Comparison of ENCODE assay signal across 25 mouse cellular contexts in the genomic region with DNA sequence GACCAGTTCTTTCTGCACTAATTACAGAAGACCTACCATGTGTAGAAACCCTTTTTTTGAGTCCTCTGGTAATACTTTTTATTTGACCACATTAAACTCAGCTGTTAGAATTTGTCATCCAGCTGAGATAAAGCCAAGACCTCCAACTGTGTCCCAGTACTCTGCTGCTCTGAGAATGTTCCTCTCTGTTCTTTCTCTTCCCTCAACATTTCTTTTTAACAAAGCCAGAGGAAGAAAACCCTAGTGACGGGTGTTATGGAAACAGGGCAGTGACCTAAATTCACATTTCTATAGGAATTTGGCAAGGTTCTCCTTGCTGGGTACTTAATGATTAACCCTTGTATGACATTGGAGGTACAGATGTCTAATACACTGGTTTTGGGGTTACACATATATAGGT. TPM values are rescaled to one million over a fixed set of nuclear protein-coding genes. Genes with fewer than 3 reads are reported as not detected.
A peak's percentile ranks its signal among the peaks of the same experiment; 100 is the strongest.
DNase-seq lines count a peak whose midpoint lies in the region; ATAC-seq lines count a peak whose summit lies in the region.
"Had no signal": no experiment of that assay in that cellular context is flagged by ENCODE, and none has a peak within 500 bp of the region (broad histone marks: within the 10 kb centered on the region; RNA-seq: fewer than 3 reads in every experiment).

No protein-coding gene starts in this region.

- H3K36me3 ChIP-seq in hindbrain, embryonic 14.5 days (replicated peaks; ENCODE audit: control insufficient read depth, insufficient read depth), result peaks cover 97% of the 10 kb centered on the region
- H3K36me3 ChIP-seq in hindbrain, embryonic 11.5 days (ENCODE audit: control insufficient read depth, insufficient read depth, low read length), result peaks cover 18% of the 10 kb centered on the region

- no peak overlapping the region for H3K4me3 ChIP-seq in hindbrain, embryonic 14.5 days (replicated peaks; ENCODE audit: low read length)
- no peak overlapping the region for H3K4me3 ChIP-seq in hindbrain, embryonic 11.5 days (ENCODE audit: low read depth, low read length)
- H3K4me3 ChIP-seq: embryonic facial prominence, embryonic 15.5 days; heart, embryonic 12.5 days; kidney, embryonic 15.5 days; neural tube, embryonic 12.5 days had no signal

- no peak for ATAC-seq in cerebellum, adult (ENCODE audit: insufficient number of reproducible peaks, low FRiP score, low TSS enrichment)
- ATAC-seq in hindbrain, embryonic 14.5 days (ENCODE audit: low FRiP score), result no peak
- ATAC-seq in hindbrain, embryonic 11.5 days (ENCODE audit: low FRiP score), result no peak

- H3K27ac ChIP-seq in hindbrain, embryonic 14.5 days, result no peak overlapping the region
- H3K27ac ChIP-seq in hindbrain, embryonic 11.5 days (ENCODE audit: low read depth, low read length), result no peak overlapping the region
- H3K27ac ChIP-seq: embryonic facial prominence, embryonic 15.5 days; kidney, embryonic 15.5 days; neural tube, embryonic 12.5 days had no signal

- no peak overlapping the region for H3K9ac ChIP-seq in hindbrain, embryonic 14.5 days
- H3K9ac ChIP-seq in hindbrain, embryonic 11.5 days (ENCODE audit: low read depth, low read length), result no peak overlapping the region
- H3K9ac ChIP-seq: embryonic facial prominence, embryonic 15.5 days; heart, embryonic 12.5 days; kidney, embryonic 15.5 days; neural tube, embryonic 12.5 days had no signal

- H3K4me1 ChIP-seq in hindbrain, embryonic 14.5 days (replicated peaks; ENCODE audit: control insufficient read depth, insufficient read depth, low read length), result no peaks in the 10 kb centered on the region
- no peaks in the 10 kb centered on the region for H3K4me1 ChIP-seq in hindbrain, embryonic 11.5 days (replicated peaks; ENCODE audit: control insufficient read depth, insufficient read depth, low read length)
- H3K4me1 ChIP-seq: embryonic facial prominence, embryonic 15.5 days; heart, embryonic 12.5 days; kidney, embryonic 15.5 days; neural tube, embryonic 12.5 days had no signal

- H3K27me3 ChIP-seq in hindbrain, embryonic 14.5 days (ENCODE audit: control insufficient read depth, insufficient read depth, low read length), result no peaks in the 10 kb centered on the region
- no peaks in the 10 kb centered on the region for H3K27me3 ChIP-seq in hindbrain, embryonic 11.5 days (ENCODE audit: control insufficient read depth, insufficient read depth, low read length)
- H3K27me3 ChIP-seq: embryonic facial prominence, embryonic 15.5 days; heart, embryonic 12.5 days; kidney, embryonic 15.5 days; neural tube, embryonic 12.5 days had no signal

- no peaks in the 10 kb centered on the region for H3K9me3 ChIP-seq in hindbrain, embryonic 14.5 days (ENCODE audit: control insufficient read depth, low read length)
- H3K9me3 ChIP-seq in hindbrain, embryonic 11.5 days (ENCODE audit: control insufficient read depth, low read length), result no peaks in the 10 kb centered on the region
- H3K9me3 ChIP-seq: embryonic facial prominence, embryonic 15.5 days; heart, embryonic 12.5 days; kidney, embryonic 15.5 days; neural tube, embryonic 12.5 days had no signal

- DNase-seq in cerebellum, adult 8-10 months, result peak; percentile 11
- DNase-seq in hindbrain, embryonic 14.5 days (ENCODE audit: low spot score), result peak; percentile 33
- no peak for DNase-seq in hindbrain, embryonic 11.5 days (ENCODE audit: low spot score)
- DNase-seq in left cerebral cortex, adult 11 months (ENCODE audit: low spot score), result peak; percentile 25
- DNase-seq in left cerebral cortex, adult 8-10 months (ENCODE audit: low spot score in 2 of 2), result no peak
- peak; percentile 74 for DNase-seq in Muller cell, postnatal 12 days (ENCODE audit: inconsistent ontology term)
- DNase-seq in spleen, postnatal 14 days (ENCODE audit: low spot score in 2 of 2), result no peak
- DNase-seq: adrenal gland, postnatal 10 days; gastrocnemius, postnatal 25 days; heart, adult 18-20 months; heart, postnatal 10 days; kidney, adult 11 months; kidney, postnatal 36 days; lung, postnatal 4 days; thymus, adult 2 months had no signal

- H3K4me2 ChIP-seq in hindbrain, embryonic 14.5 days (replicated peaks), result no peak overlapping the region
- H3K4me2 ChIP-seq in hindbrain, embryonic 11.5 days (replicated peaks; ENCODE audit: low read depth, low read length), result no peak overlapping the region
- H3K4me2 ChIP-seq: embryonic facial prominence, embryonic 15.5 days; heart, embryonic 12.5 days; kidney, embryonic 15.5 days; neural tube, embryonic 12.5 days had no signal

- WGBS in hindbrain, embryonic 14.5 days, result 59% methylated on average over 1 of the region's 1 CpGs
- WGBS in hindbrain, embryonic 11.5 days, result 82% methylated on average over 1 of the region's 1 CpGs

RNA-seq across cellular contexts. Expression of a gene that starts 15.8 kb away (rescaled TPM):
- polyA plus RNA-seq in hindbrain, embryonic 14.5 days (2014; fragmentation: Nextera tagmentation; extraction: Ambion mirVana), result not detected in 2 replicates
- polyA plus RNA-seq in hindbrain, embryonic 11.5 days (2014; fragmentation: Nextera tagmentation; extraction: Ambion mirVana), result not detected in 2 replicates
- 1 to 10 TPM in 1 of 4 experiments, not detected in 3; 1.3 TPM for total RNA-seq in left cerebral cortex, adult 8-10 months (2022)
- total RNA-seq: common myeloid progenitor, adult 5-6 weeks; heart, adult 18-20 months; heart, postnatal 10 days; layer of hippocampus, postnatal 10 days; megakaryocyte-erythroid progenitor cell, adult 5-6 weeks had no signal
- polyA plus RNA-seq: heart, embryonic 12.5 days; kidney, embryonic 15.5 days; limb, embryonic 11.5 days; lung, embryonic 16.5 days; neural tube, embryonic 12.5 days had no signal

RNA-seq across cellular contexts. Expression of a gene that starts 28.9 kb away (rescaled TPM):
- polyA plus RNA-seq in hindbrain, embryonic 14.5 days (2014; fragmentation: Nextera tagmentation; extraction: Ambion mirVana), result 131 and 145 TPM in 2 replicates
- polyA plus RNA-seq in hindbrain, embryonic 11.5 days (2014; fragmentation: Nextera tagmentation; extraction: Ambion mirVana), result 86.0 and 95.1 TPM in 2 replicates
- total RNA-seq in left cerebral cortex, adult 8-10 months (2022), result 100 to 1,000 TPM; 281 to 334 (median 318) TPM

RNA-seq across cellular contexts. Expression of a gene that starts 29.2 kb away (rescaled TPM):
- 5.5 and 8.2 TPM in 2 replicates for polyA plus RNA-seq in hindbrain, embryonic 14.5 days (2014; fragmentation: Nextera tagmentation; extraction: Ambion mirVana)
- polyA plus RNA-seq in hindbrain, embryonic 11.5 days (2014; fragmentation: Nextera tagmentation; extraction: Ambion mirVana), result 7.1 and 8.5 TPM in 2 replicates
- 10 to 100 TPM; 10.9 to 16.4 (median 12.1) TPM for total RNA-seq in left cerebral cortex, adult 8-10 months (2022)

RNA-seq across cellular contexts. Expression of a gene that starts 35.1 kb away (rescaled TPM):
- 213 and 251 TPM in 2 replicates for polyA plus RNA-seq in hindbrain, embryonic 14.5 days (2014; fragmentation: Nextera tagmentation; extraction: Ambion mirVana)
- 123 and 152 TPM in 2 replicates for polyA plus RNA-seq in hindbrain, embryonic 11.5 days (2014; fragmentation: Nextera tagmentation; extraction: Ambion mirVana)
- total RNA-seq in left cerebral cortex, adult 8-10 months (2022), result 1 to 10 TPM; 5.4 to 7.2 (median 6.0) TPM
- total RNA-seq: common myeloid progenitor, adult 5-6 weeks; megakaryocyte-erythroid progenitor cell, adult 5-6 weeks had no signal

RNA-seq across cellular contexts. Expression of a gene that starts 35.8 kb away (rescaled TPM):
- polyA plus RNA-seq in hindbrain, embryonic 14.5 days (2014; fragmentation: Nextera tagmentation; extraction: Ambion mirVana), result 4.5 and 5.3 TPM in 2 replicates
- 4.4 and 4.7 TPM in 2 replicates for polyA plus RNA-seq in hindbrain, embryonic 11.5 days (2014; fragmentation: Nextera tagmentation; extraction: Ambion mirVana)
- total RNA-seq in left cerebral cortex, adult 8-10 months (2022), result 1 to 10 TPM; 4.9 to 7.3 (median 5.8) TPM
- total RNA-seq: common myeloid progenitor, adult 5-6 weeks; megakaryocyte-erythroid progenitor cell, adult 5-6 weeks had no signal

Comparison
In these comparisons a context has a peak if more than half of its experiments do, and no peak if none do; other contexts are left out.
1. DNase-seq: peak in cerebellum, adult 8-10 months (single experiment), hindbrain, embryonic 14.5 days (single experiment), left cerebral cortex, adult 11 months (single experiment) and Muller cell, postnatal 12 days (single experiment); none in hindbrain, embryonic 11.5 days (single experiment), left cerebral cortex, adult 8-10 months (0 of 2) and spleen, postnatal 14 days (0 of 2).